Mouse (Mus musculus): Measurements from ENCODE around the gene Gmds. TPM values are rescaled to one million over a fixed set of nuclear protein-coding genes. Genes with fewer than 3 reads are reported as not detected.

Gene Gmds
- total RNA-seq, 2 experiments from 2014 or later, result 8.6 to 8.8 TPM

DNA sequence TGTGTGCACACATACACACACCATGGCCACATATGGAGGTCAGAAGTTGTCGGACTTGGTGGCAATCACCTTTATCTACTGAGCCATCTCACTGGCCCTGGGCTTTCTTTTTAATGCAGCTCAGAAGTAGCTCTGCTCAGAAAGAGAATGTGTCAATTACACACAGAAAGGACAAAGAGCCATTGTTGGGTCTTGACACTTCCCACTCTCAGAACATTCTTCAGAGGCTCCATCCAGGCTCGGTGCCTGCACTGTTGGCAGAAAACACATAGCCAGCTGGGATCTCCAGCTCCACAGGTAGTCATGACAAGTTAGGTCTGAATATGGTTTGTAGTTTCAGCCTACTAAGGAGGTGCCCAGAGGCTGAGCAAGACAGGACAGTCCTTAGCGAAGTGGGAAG, 438.3 kb downstream of the Gmds start:
- intact Hi-C loops (cut with DNase I), result no loop called here
- DNase-seq, result no peak

DNA sequence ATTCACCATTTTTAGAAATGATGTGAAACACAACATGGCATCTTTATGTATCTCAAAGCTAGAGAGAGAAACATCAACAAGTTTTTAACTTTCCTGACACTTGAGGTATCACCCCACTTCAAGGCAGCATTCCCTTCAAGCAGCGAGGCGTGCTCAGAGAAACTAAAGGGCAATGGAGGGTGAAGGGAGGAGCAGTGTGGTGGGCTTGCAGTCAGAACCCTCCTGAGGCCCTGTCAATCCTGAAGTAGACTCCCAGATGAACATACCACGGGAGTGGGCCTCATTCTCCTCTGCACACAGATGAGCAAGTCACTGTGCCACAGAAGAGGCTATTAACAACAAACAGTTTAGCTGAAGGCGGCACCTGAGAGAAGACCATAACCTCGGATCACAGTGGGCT, 439.1 kb downstream of the Gmds start:
- intact Hi-C loops (cut with DNase I), result no loop called here
- DNase-seq, result no peak

GRCm38 (mm10) chr13:31897493-31897892, 441.0 kb downstream of the Gmds start:
- DNase-seq, result no peak
- intact Hi-C loops (cut with DNase I), result no loop called here

DNA sequence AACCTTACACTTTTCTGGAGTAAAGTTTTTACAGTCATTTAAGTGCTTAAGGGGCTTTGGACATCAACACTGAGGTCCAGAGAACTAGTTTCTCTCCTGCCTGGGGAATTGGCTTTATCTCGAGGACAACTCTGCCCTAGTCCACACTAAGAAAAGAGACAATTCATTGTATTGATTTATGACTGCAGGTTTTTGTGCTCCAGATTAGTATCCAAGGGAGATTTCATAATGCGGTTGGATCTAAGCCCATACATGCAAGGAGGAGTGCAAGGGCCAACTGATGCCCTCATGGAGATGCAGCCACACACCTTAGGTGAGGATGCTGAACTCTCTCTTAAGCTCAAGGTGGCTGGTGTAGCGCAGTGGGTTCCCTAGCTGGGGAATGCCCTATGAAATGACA, 444.0 kb downstream of the Gmds start:
- DNase-seq, result no peak
- intact Hi-C loops (cut with DNase I), result no loop called here

DNA sequence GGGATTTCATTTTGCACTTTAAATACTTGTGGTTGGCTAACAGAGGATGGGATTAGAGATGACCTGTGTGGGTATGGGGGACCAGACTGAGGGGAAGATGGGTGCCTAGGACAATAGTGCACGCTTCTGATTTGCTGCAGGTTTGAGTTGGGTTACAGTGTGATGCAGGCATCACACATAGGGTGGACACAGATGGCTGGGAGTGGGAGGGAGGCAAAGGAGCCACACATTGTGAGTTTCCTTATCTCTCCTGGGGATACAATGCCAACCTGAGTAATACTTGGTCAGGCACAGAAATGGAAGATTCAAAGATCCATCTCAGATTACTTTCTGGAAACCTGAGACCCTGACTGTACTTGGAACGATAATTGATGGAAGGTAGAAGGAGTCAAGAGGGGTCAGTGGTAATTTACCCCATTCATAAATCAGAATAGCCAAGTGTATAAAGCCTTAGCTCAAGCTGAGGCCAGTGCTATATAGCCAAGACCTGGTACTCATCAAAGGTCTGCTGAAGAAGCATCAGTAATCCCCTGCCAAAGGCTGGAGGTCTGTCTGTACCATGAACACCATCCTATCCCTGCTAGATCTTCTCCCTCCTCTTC, 445.5 kb downstream of the Gmds start:
- intact Hi-C loops (cut with DNase I), result no loop called here
- DNase-seq, result no peak

- no peak for DNase-seq
- intact Hi-C loops (cut with DNase I), result no loop called here
These were observed 450.0 kb downstream of the Gmds start for GRCm38 (mm10) chr13:31888500-31888899.

DNA sequence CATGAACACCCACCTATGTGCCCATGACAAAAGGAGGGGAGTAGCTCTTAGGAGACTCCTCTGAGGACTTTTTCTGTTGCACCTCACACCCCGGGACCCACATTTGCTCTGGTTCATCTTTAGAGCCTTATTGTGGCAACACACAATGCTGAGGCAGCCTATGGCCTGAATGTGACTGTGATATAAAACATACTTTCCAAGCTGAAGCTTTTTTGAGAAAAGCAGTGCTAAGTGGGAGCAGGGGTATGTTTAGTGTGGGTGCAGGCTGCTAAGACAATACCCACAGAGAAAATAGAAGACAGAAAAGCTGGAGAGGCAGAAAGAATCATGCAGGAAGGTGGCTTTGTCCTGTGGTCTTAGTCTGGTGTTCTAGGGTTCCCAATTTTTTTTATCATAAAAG, 452.8 kb downstream of the Gmds start:
- no peak for DNase-seq
- intact Hi-C loops (cut with DNase I), result no loop called here

- no peak for DNase-seq
- intact Hi-C loops (cut with DNase I), result no loop called here
These were observed 459.6 kb downstream of the Gmds start for GRCm38 (mm10) chr13:31878805-31879477.

DNA sequence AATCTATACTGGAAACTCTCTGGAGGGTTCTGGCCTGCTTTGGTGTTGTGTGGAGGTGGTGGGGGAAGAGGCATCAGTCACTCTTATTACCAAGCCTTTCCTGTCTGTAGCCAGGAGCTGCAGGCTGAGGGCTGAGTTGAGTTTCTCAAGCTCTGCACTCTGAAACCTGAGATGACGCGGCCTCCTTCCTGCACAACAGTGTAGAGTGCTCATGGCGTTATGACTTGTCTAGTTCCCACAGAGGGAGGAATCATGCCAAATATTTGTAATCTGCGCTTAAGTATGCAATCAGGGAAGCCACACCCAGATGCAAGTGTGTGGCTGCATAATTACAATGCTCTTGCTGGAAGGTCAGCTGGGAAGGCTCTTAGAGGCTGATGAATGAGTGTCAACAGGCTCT, 461.5 kb downstream of the Gmds start:
- peak; percentile 61 to 63 for DNase-seq
- intact Hi-C loops (cut with DNase I), result no loop called here

DNA sequence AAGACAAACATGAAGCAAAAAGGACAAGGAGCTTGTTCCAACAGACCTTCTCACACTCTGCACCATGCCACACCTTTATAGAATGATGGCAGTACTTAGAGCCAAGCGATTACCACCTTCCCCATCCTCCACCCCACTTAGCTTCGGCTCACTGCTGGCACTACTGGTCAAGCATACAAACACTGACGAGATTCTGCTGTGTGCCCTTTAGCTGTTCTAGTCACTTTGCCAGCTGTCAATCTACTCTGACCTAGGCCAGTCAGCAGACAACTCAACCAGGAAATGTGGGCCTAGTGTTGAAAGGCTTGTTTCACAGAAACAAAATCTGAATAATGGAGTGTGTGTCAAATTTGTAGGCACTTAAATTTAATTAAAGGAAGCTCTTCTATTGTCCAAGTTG, 464.1 kb downstream of the Gmds start:
- intact Hi-C loops (cut with DNase I), result no loop called here

GRCm38 (mm10) chr13:31873269-31873668, 465.3 kb downstream of the Gmds start:
- DNase-seq, result no peak
- intact Hi-C loops (cut with DNase I), result no loop called here

More for the DNA sequence above, 464.1 kb downstream of the Gmds start:
- peak; percentile 16 to 34 for DNase-seq

- intact Hi-C loops (cut with DNase I), result no loop called here
- no peak for DNase-seq
These were observed 473.8 kb downstream of the Gmds start for GRCm38 (mm10) chr13:31864786-31865185.

DNA sequence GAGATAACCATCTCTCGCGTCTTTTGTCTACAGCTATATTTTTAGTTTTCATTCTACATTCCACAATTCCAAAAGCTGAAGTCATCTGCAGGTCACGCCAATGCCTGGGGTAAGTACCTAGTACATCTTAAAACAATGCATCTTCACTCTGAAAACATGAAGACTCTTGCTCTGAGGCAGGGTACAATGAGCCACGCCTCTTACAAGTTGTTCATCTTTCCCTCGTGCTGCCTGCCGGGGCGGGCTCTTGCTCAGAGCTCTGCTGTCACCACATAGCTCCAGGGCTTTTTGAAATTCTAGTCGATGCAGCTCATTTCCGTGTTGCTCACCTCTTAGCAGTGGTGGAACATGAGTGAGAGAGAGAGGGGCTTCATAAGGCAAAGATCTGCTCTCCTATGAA, 475.1 kb downstream of the Gmds start:
- no peak for DNase-seq
- intact Hi-C loops (cut with DNase I), result no loop called here

DNA sequence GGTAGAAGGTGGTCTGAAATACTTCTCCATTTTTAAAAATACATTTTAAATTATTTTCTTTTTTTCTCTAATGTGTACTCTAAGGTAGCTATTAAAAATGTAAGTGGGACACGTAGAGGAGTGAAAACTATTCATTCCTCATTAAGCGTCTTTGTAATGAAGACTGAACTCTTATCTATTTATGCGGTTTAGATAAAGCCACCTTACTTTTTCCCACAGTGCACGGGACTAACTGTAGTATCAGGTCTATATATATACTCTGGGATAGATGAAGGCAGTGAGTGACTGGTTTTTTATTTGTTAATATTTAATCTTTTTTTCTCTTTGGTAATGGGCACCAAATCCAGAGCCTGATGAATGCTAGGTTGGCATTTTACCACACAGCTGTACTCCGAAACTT, 478.3 kb downstream of the Gmds start:
- DNase-seq, result no peak
- intact Hi-C loops (cut with DNase I), result no loop called here

DNA sequence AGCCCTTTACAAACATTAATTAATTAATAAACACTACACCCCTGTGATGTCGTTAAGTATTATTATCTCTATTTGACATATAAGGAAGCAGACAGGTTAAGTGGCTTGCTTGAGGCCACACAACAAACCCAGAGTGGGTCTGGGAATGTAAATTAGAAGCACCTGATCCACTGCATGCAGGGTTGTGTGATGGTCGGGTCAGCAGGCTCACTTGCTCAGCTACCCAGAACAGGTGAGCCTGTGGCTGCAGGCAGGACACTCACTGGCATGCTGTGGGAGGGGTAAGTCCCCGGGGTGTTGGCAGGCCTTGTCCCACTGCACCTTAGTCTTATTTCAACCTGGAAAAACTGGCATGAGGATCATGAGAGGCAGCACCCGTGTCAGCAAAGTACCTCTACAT, 484.5 kb downstream of the Gmds start:
- DNase-seq, result no peak
- intact Hi-C loops (cut with DNase I), result no loop called here

DNA sequence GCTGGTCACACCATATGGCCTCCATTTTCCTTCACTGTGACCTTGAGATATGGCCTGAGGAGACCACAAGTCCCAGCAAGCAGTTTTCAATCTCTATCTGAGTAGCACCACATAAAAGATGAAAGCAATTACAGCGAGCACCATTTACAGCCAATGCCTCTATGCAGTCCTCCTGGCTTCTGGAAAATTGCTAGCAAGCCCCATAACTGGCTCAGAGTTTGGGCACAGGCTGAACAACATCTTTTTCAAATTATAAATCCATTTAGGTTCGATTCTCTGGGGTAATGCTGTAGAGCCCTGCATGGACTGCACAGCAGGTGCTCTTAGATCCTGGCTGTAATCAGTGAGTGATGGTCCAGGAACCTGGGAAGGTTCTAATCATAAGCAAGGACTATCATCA, 485.0 kb downstream of the Gmds start:
- intact Hi-C loops (cut with DNase I), result no loop called here
- no peak for DNase-seq

DNA sequence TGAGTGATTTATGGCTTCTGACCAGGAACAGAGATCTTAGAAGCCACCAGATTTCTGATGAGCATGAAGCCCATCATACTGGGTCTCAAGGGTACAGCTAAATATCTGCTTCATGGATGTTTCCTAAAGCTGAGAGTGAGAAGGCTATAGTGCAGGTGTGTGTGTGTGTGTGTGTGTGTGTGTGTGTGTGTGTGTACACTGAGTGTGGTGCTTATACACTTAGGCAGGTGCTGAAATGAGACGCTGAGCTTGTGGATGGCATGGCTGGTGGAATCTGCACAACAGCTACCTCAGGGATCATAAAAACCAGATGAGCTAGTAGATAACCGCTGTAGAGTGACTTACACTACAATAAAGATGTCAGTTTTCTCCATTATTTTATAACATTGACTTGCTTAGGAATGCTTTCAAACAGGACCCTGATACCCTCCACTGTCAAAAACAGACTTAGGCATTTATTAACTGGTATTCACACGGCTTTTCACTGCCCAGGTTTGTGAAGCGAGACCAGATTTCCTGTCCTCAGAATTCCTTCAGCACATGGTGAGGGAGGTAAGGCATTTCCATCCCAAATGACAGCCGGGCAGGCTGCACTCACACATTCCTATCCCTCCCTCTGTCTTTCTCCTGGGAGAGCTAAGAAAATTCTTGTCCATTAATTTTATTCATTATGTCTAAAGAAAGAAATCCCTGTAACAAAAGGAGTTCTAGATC, 489.1 kb downstream of the Gmds start:
- DNase-seq, result no peak
- intact Hi-C loops (cut with DNase I), result no loop called here

GRCm38 (mm10) chr13:31835802-31836201, 502.7 kb downstream of the Gmds start:
- intact Hi-C loops (cut with DNase I), result no loop called here
- DNase-seq, result no peak

DNA sequence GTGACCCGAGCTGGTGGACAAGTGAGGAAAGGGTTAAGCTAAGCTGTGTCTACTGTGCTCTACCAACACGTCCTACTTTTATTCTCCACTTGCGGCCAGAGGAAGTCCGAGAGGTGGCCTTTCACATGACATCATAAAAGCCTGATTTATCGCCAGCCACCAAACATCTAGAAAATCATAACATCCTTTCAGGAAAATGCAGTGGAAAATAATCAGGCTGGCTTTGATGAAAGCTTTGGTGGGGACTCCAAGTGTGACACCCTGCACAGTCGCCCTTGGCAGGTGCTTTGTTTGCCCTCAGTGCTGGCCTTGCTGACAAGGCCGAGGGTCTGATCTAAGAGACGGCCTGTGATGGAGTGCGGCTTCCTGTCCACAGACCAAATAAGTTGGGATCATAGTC, 508.2 kb downstream of the Gmds start:
- intact Hi-C loops (cut with DNase I), result no loop called here
- DNase-seq, result no peak

- intact Hi-C loops (cut with DNase I), result no loop called here
- no peak for DNase-seq
These were observed 510.1 kb downstream of the Gmds start for GRCm38 (mm10) chr13:31828446-31828845.

- no peak for DNase-seq
- intact Hi-C loops (cut with DNase I), result no loop called here
These were observed 510.7 kb downstream of the Gmds start for GRCm38 (mm10) chr13:31827820-31828332.

DNA sequence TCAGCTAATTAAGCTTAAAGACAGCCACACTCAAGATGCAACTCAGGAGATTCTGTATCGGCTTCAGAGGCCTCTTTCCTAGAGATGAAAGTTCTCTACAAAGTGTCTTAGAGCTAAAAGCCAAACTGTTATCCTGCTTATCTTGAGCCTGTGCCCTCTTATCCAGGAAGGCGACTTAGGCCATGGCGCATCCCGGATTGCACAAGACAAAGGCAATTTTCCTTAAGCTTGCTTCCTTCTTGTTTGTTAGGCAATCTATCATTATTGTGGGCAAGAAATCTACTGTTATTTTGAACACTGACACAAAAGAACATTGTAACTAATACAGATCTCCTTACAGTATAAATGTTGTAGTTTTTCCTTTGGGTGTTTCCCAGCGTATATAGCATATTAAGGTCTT, 511.4 kb downstream of the Gmds start:
- no peak for DNase-seq

More for the DNA sequence above, 511.4 kb downstream of the Gmds start:
- intact Hi-C loops (cut with DNase I), result no loop called here
